Mouse (Mus musculus) spleen, adult 2 months (tissue): Measurements from ENCODE around the gene Kif1c.

Experiments
- CTCF ChIP-seq: fragments of 200-500 bp; IDR thresholded peaks from 2 replicates; pipeline ENCODE4 v1.5.1; 2011; ENCODE audit warnings: mild to moderate bottlenecking, inconsistent platforms; ENCODE audit not compliant: insufficient read depth, insufficient read length, insufficient replicate concordance; ENCODE audit errors: extremely low read depth
- POLR2A ChIP-seq: fragments of 200-500 bp; IDR thresholded peaks from 2 replicates; pipeline ENCODE4 v1.6.1; 2011; ENCODE audit warnings: low read depth, low read length, inconsistent platforms

DNA sequence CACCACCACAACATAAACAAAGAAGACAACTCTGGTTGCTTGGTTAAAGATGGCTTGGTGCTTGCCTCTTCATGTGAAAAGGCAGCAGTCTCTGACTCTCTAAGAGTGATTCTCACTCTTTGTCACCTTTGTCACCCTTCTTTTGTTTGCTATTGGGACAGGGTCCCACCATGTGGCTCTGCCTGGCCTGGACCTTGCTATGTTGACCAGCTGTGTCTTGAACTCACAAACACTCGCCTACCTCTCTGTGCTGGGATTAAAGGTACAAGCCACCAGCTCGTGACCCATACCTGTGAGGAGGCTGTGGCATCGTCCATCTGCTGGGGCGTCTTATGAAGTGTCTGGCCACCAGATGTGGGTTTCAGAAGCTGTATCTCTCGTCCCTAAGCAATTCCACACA lies 32.9 kb downstream of the Kif1c start:
- TF ChIP-seq POLR2A (no peak), CTCF (no peak)
